Mouse (Mus musculus) myocyte (in vitro differentiated cells): ENCODE measurements around the gene Ppdpf. TPM values are rescaled to one million over a fixed set of nuclear protein-coding genes. Genes with fewer than 3 reads are reported as not detected.

Experiments used
- H3K27me3 ChIP-seq: one replicate; pipeline ENCODE4 v1.6.1; 2011; ENCODE audit not compliant: control insufficient read depth, insufficient read depth, insufficient read length
- H3K36me3 ChIP-seq: one replicate; pipeline ENCODE4 v1.6.1; 2011; ENCODE audit not compliant: control insufficient read depth, insufficient read depth
- H3K4me2 ChIP-seq: one replicate; pipeline ENCODE4 v1.6.1; 2011; ENCODE audit warnings: low read depth, control low read depth
- H3K4me3 ChIP-seq: one replicate; pipeline ENCODE4 v1.5.1; 2011; ENCODE audit warnings: mild to moderate bottlenecking, control low read depth, moderate library complexity
- H3K79me2 ChIP-seq: one replicate; pipeline ENCODE4 v1.6.1; 2011; ENCODE audit not compliant: control insufficient read depth, insufficient read depth
- H3ac ChIP-seq: one replicate; pipeline ENCODE4 v1.6.1; 2011; ENCODE audit not compliant: control insufficient read depth, insufficient read length
- CEBPB ChIP-seq: IDR thresholded peaks from 2 replicates; pipeline ENCODE4 v1.6.1; 2011; ENCODE audit warnings: mild to moderate bottlenecking, moderate library complexity; ENCODE audit not compliant: poor library complexity, insufficient read depth, severe bottlenecking
- E2F4 ChIP-seq: IDR thresholded peaks from one replicate; pipeline ENCODE4 v1.6.1; 2011; ENCODE audit warnings: mild to moderate bottlenecking, control low read depth, moderate library complexity; ENCODE audit not compliant: insufficient read depth
- MAX ChIP-seq: IDR thresholded peaks from one replicate; pipeline ENCODE4 v1.6.1; 2011; ENCODE audit warnings: low read depth, mild to moderate bottlenecking, control low read depth
- MYOD1 ChIP-seq, 3 experiments: IDR thresholded peaks; one replicate each; pipeline ENCODE4 v1.6.1; 2011; ENCODE audit warnings: control low read depth in 2 of 3, low read depth in 2 of 3, mild to moderate bottlenecking in 2 of 3, moderate library complexity in 1 of 3; ENCODE audit not compliant: insufficient read length in 2 of 3, control insufficient read depth in 1 of 3
- MYOG ChIP-seq, 3 experiments: IDR thresholded peaks; one replicate each; pipeline ENCODE4 v1.6.1; 2011; ENCODE audit warnings: control low read depth in 2 of 3, low read depth in 2 of 3, mild to moderate bottlenecking in 2 of 3; ENCODE audit not compliant: insufficient read length in 2 of 3, control insufficient read depth in 1 of 3, insufficient read depth in 1 of 3
- POLR2A ChIP-seq: IDR thresholded peaks from one replicate; pipeline ENCODE4 v1.6.1; 2011; ENCODE audit warnings: low read depth, mild to moderate bottlenecking, control low read depth, moderate library complexity; ENCODE audit not compliant: insufficient read length
- POLR2AphosphoS2 ChIP-seq: IDR thresholded peaks from one replicate; pipeline ENCODE4 v1.6.1; 2011; ENCODE audit warnings: low read depth, control low read depth; ENCODE audit not compliant: insufficient read length
- REST ChIP-seq: IDR thresholded peaks from one replicate; pipeline ENCODE4 v1.6.1; 2011; ENCODE audit warnings: mild to moderate bottlenecking, control low read depth, moderate library complexity; ENCODE audit not compliant: insufficient read depth, insufficient read length
- SRF ChIP-seq: IDR thresholded peaks from one replicate; pipeline ENCODE4 v1.6.1; 2011; ENCODE audit warnings: low read depth; ENCODE audit not compliant: control insufficient read depth, insufficient read length
- TCF12 ChIP-seq: IDR thresholded peaks from one replicate; pipeline ENCODE4 v1.6.1; 2011; ENCODE audit warnings: mild to moderate bottlenecking, control low read depth; ENCODE audit not compliant: poor library complexity, insufficient read depth, severe bottlenecking
- TCF3 ChIP-seq: IDR thresholded peaks from one replicate; pipeline ENCODE4 v1.6.1; 2011; ENCODE audit warnings: low read depth, control low read depth; ENCODE audit not compliant: insufficient read length
- USF1 ChIP-seq: IDR thresholded peaks from one replicate; pipeline ENCODE4 v1.6.1; 2011; ENCODE audit warnings: low read depth, mild to moderate bottlenecking, control low read depth, moderate library complexity
- polyA plus RNA-seq: library from polyadenylated mRNA; unstranded; fragments of >200 nt; fragmentation: generic; extraction: Trizol; gene quantifications from one replicate; pipeline ENCODE4 v1.2.1, GENCODE M21; 2012; ENCODE audit warnings: missing spikeins

Ppdpf gene
- polyA plus RNA-seq, 1 experiment, result 43.4 TPM

DNA sequence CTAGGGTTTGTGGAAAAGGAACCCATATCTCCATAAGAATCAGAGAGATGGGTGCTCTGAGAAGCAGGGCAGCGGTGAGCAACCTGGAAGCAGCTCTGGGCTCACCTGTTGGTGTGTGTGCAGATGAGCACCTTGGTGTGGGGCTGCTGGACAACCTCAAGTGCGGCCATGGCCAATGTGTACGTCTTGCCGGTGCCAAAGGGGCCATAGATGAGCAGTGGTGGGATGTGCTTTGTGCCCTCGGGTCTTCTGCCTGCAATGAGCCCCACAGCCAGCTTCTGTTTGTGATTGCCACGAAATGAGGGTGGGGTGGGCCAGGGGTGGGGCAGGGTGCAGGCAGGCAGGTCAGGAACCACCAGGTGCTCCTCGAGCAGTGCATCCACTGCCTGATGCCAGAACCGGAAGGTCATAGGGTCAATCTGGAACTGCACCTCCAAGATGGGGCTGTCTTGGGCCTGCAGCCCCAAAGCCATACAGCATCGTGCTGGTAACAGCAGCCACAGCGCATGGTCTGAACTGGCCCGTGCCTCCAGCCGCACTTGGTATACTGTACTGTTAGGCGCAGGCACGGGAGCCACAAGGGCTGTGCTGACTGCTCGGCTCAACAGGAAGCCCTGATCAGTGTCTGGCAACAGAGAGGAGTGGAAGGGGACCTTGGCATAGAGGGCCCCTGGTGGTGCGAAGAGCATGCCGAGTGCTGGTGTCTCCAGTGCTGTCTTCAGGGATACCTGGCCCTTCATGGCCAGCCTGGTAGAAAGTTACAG is 50.4 kb downstream of the Ppdpf start:
- no peak overlapping the region for H3ac ChIP-seq
- H3K4me2 ChIP-seq, result no peak overlapping the region
- no peaks in the 10 kb centered on the region for H3K36me3 ChIP-seq
- H3K4me3 ChIP-seq, result no peak overlapping the region
- H3K27me3 ChIP-seq, result no peaks in the 10 kb centered on the region
- TF ChIP-seq REST (no peak), USF1 (no peak), MYOG (IDR thresholded peaks at IDR 0.05; ENCODE audit: control insufficient read depth in 1 of 3, insufficient read depth in 1 of 3, insufficient read length in 2 of 3, low read depth in 2 of 3) (no peak), TCF12 (no peak), TCF3 (no peak), SRF (no peak), MYOD1 (IDR thresholded peaks at IDR 0.05; ENCODE audit: control insufficient read depth in 1 of 3, insufficient read length in 2 of 3, low read depth in 2 of 3) (no peak), MAX (no peak), E2F4 (no peak), POLR2AphosphoS2 (no peak), CEBPB (no peak), POLR2A (no peak)
- peaks cover 5% of the 10 kb centered on the region for H3K79me2 ChIP-seq

DNA sequence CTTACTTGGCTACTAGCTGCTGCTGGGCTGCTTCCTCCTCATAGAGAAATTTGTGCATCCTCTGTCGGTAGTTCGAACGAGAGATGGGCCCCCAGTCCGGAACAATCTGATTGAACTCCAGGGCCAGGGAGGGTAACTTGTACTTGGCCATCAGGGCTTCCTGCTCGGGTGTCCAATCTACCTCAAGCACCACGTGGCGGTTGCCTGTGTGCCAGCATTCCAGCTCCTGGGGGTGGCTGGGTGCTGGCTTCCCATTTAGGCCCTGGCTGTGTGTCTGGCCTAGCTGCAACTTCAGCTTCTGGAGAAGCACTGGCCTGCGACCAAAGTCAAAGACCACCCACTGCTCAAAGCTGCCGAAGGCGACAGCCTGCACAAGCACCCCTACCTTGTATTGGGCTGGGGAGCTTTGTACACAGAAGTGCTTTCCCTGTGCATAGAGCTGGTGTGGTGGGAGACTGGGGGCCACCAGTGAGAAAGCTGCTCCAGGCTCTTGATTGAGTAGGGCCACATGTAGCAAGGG is 51.1 kb downstream of the Ppdpf start:
- TF ChIP-seq SRF (no peak), MYOG (IDR thresholded peaks at IDR 0.05; ENCODE audit: control insufficient read depth in 1 of 3, insufficient read depth in 1 of 3, insufficient read length in 2 of 3, low read depth in 2 of 3) (no peak), TCF3 (no peak), MAX (no peak), POLR2A (no peak), USF1 (no peak)
- no peak overlapping the region for H3K4me3 ChIP-seq
- peaks cover 5% of the 10 kb centered on the region for H3K79me2 ChIP-seq
- no peak overlapping the region for H3ac ChIP-seq
- H3K4me2 ChIP-seq, result no peak overlapping the region
- H3K27me3 ChIP-seq, result no peaks in the 10 kb centered on the region
- H3K36me3 ChIP-seq, result no peaks in the 10 kb centered on the region

Other genes with a start within 250 kb of the Ppdpf start
- not detected for gene Nkain4, start 232.5 kb upstream of the Ppdpf start, polyA plus RNA-seq
- gene Arfgap1, start 220.0 kb upstream of the Ppdpf start, polyA plus RNA-seq, result 55.4 TPM
- 0.24 TPM for gene Col20a1, start 200.7 kb upstream of the Ppdpf start, polyA plus RNA-seq
- gene Chrna4, start 143.7 kb upstream of the Ppdpf start, polyA plus RNA-seq, result not detected
- not detected for gene Kcnq2, start 51.9 kb upstream of the Ppdpf start, polyA plus RNA-seq
- gene Eef1a2, start 30.2 kb upstream of the Ppdpf start, polyA plus RNA-seq, result 0.60 TPM
- 0.01 TPM for gene Ptk6, start 15.5 kb downstream of the Ppdpf start, polyA plus RNA-seq
- not detected for gene Srms, start 25.9 kb downstream of the Ppdpf start, polyA plus RNA-seq
- not detected for gene Fndc11, start 32.8 kb downstream of the Ppdpf start, polyA plus RNA-seq
- 4.6 TPM for gene Helz2, start 54.8 kb downstream of the Ppdpf start, polyA plus RNA-seq
- gene Gmeb2, start 100.8 kb downstream of the Ppdpf start, polyA plus RNA-seq, result 11.0 TPM
- gene Stmn3, start 127.3 kb downstream of the Ppdpf start, polyA plus RNA-seq, result 0.07 TPM
- 23.6 TPM for gene Rtel1, start 132.5 kb downstream of the Ppdpf start, polyA plus RNA-seq
- 21.7 TPM for gene Zgpat, start 177.7 kb downstream of the Ppdpf start, polyA plus RNA-seq
- 48.8 TPM for gene Arfrp1, start 178.2 kb downstream of the Ppdpf start, polyA plus RNA-seq
- 8.2 TPM for gene Lime1, start 192.8 kb downstream of the Ppdpf start, polyA plus RNA-seq